Comparison of ENCODE assay signal across 8 mouse cellular contexts in genomic region chr19:56873816-56874600, GRCm38 (mm10). TPM values are rescaled to one million over a fixed set of nuclear protein-coding genes. Genes with fewer than 3 reads are reported as not detected.
DNase-seq lines count a peak whose midpoint lies in the region; ATAC-seq and TF ChIP-seq lines count a peak whose summit lies in the region.

TSS of gene Vwa2 (plus strand) at chr19:56874249.

- H3K4me1 ChIP-seq in hindbrain, embryonic 10.5 days (replicated peaks): peaks cover 14% of the 10 kb centered on the region
- H3K4me1 ChIP-seq in limb, embryonic 14.5 days (ENCODE audit: control insufficient read depth, insufficient read depth, low read length): peaks cover 30% of the 10 kb centered on the region
- H3K4me1 ChIP-seq in midbrain, embryonic 15.5 days: peaks cover 20% of the 10 kb centered on the region

- H3K4me3 ChIP-seq in hindbrain, embryonic 10.5 days: peak within 1 kb of the TSS; percentile 59
- H3K4me3 ChIP-seq in limb, embryonic 14.5 days (replicated peaks; ENCODE audit: low read length): peak within 1 kb of the TSS; percentile 49
- H3K4me3 ChIP-seq in midbrain, embryonic 15.5 days: peak within 1 kb of the TSS; percentile 52

- no peaks in the 10 kb centered on the region for H3K9me3 ChIP-seq in hindbrain, embryonic 10.5 days
- no peaks in the 10 kb centered on the region for H3K9me3 ChIP-seq in limb, embryonic 14.5 days (ENCODE audit: control insufficient read depth, low read length)
- H3K9me3 ChIP-seq in midbrain, embryonic 15.5 days: no peaks in the 10 kb centered on the region

- peaks cover 87% of the 10 kb centered on the region for H3K27me3 ChIP-seq in hindbrain, embryonic 10.5 days (ENCODE audit: insufficient read depth, poor library complexity, severe bottlenecking)
- H3K27me3 ChIP-seq in limb, embryonic 14.5 days (ENCODE audit: control insufficient read depth, insufficient read depth, low read length): peaks cover 42% of the 10 kb centered on the region
- peaks cover 49% of the 10 kb centered on the region for H3K27me3 ChIP-seq in midbrain, embryonic 15.5 days (replicated peaks)

- peak within 1 kb of the TSS; percentile 60 for H3K27ac ChIP-seq in hindbrain, embryonic 10.5 days
- H3K27ac ChIP-seq in limb, embryonic 14.5 days (replicated peaks; ENCODE audit: low read depth, low read length): no peak within 1 kb of the TSS
- no peak within 1 kb of the TSS for H3K27ac ChIP-seq in midbrain, embryonic 15.5 days

- no peak for TF ChIP-seq POLR2A in limb, embryonic 14.5 days (IDR thresholded peaks at IDR 0.05; ENCODE audit: borderline replicate concordance, extremely low read depth, insufficient read depth, insufficient read length)

- H3K4me2 ChIP-seq in limb, embryonic 14.5 days (replicated peaks; ENCODE audit: low read depth, low read length, severe bottlenecking): peak within 1 kb of the TSS; percentile 96
- peak within 1 kb of the TSS; percentile 100 for H3K4me2 ChIP-seq in midbrain, embryonic 15.5 days

- WGBS in hindbrain, embryonic 10.5 days: 2% methylated on average over 71 of the region's 71 CpGs
- 2% methylated on average over 54 of the region's 71 CpGs for WGBS in limb, embryonic 14.5 days
- WGBS in midbrain, embryonic 15.5 days: 2% methylated on average over 71 of the region's 71 CpGs

- peak; percentile 48 for DNase-seq in kidney, adult 18-20 months
- no peak for DNase-seq in kidney, adult 11 months
- DNase-seq in cerebellum, postnatal 10 days: peak; percentile 52 to 65
- DNase-seq in hindbrain, embryonic 10.5 days (ENCODE audit: low spot score): peak; percentile 60
- DNase-seq in limb, embryonic 14.5 days (ENCODE audit: low spot score): no peak
- no peak for DNase-seq in spleen, postnatal 4 days (ENCODE audit: low spot score in 2 of 2)
- no peak for DNase-seq in layer of hippocampus, adult 8-10 months (ENCODE audit: low spot score in 2 of 2)

- H3K36me3 ChIP-seq in hindbrain, embryonic 10.5 days: no peaks in the 10 kb centered on the region
- H3K36me3 ChIP-seq in limb, embryonic 14.5 days (ENCODE audit: control insufficient read depth, insufficient read depth, low read length): no peaks in the 10 kb centered on the region
- H3K36me3 ChIP-seq in midbrain, embryonic 15.5 days (replicated peaks): no peaks in the 10 kb centered on the region

- ATAC-seq in limb, embryonic 14.5 days (ENCODE audit: low FRiP score, low read depth): peak; percentile 64; the same call in 1 of the 2 replicates
- ATAC-seq in midbrain, embryonic 15.5 days (replicated peaks): peak; percentile 45; the same call in 1 of the 2 replicates

- H3K9ac ChIP-seq in limb, embryonic 14.5 days (ENCODE audit: low read depth, low read length, severe bottlenecking): peak within 1 kb of the TSS; percentile 51
- H3K9ac ChIP-seq in midbrain, embryonic 15.5 days: peak within 1 kb of the TSS; percentile 42; the same call in 1 of the 2 replicates

RNA-seq across cellular contexts. Expression of gene Vwa2, which starts in this region (rescaled TPM):
- 0.65 and 2.5 TPM in 2 replicates for polyA plus RNA-seq in hindbrain, embryonic 10.5 days (2016; fragmentation: Nextera tagmentation; extraction: Ambion mirVana)
- polyA plus RNA-seq in limb, embryonic 14.5 days (2012; rRNA removed): 5.9 and 6.4 TPM in 2 replicates
- polyA plus RNA-seq in limb, embryonic 14.5 days (2014; fragmentation: Nextera tagmentation; extraction: Ambion mirVana): 4.3 and 5.6 TPM in 2 replicates
- polyA plus RNA-seq in midbrain, embryonic 15.5 days (2015; fragmentation: Nextera tagmentation; extraction: Ambion mirVana): 0.56 and 0.62 TPM in 2 replicates
- total RNA-seq in layer of hippocampus, adult 8-10 months (2022): not detected

Comparison
In these comparisons a context has a peak if more than half of its experiments do, and no peak if none do; other contexts are left out.
1. DNase-seq: peak in kidney, adult 18-20 months (single experiment), cerebellum, postnatal 10 days (2 of 2) and hindbrain, embryonic 10.5 days (single experiment); none in kidney, adult 11 months (single experiment), limb, embryonic 14.5 days (single experiment), spleen, postnatal 4 days (0 of 2) and layer of hippocampus, adult 8-10 months (0 of 2).
2. Peak in ATAC-seq, H3K4me3 ChIP-seq, H3K9ac ChIP-seq and H3K4me2 ChIP-seq in midbrain, embryonic 15.5 days; RNA of the gene not detected or under 1 TPM.
3. Peak in every context shown above with its lines, with median percentiles within 50 percentile points of each other: H3K4me3 ChIP-seq.